Mouse (Mus musculus) liver, embryonic 15.5 days (tissue): ENCODE data around the gene Gm39566. TPM values are rescaled to one million over a fixed set of nuclear protein-coding genes. Genes with fewer than 3 reads are reported as not detected.

Experiments
- ATAC-seq: fragments of 200-750 bp; cut with Nextera tagmentation; 2 replicates; pipeline ENCODE4 v1.8.0; 2017; ENCODE audit warnings: moderate number of reproducible peaks, mild to moderate bottlenecking, moderate library complexity; ENCODE audit not compliant: insufficient read depth
- H3K27ac ChIP-seq: fragments of 300-500 bp; sonication (generic); replicated peaks from 2 replicates; pipeline ENCODE4 v1.5.1; 2015; ENCODE audit warnings: mild to moderate bottlenecking, inconsistent platforms
- H3K27me3 ChIP-seq: fragments of 300-500 bp; sonication (generic); 2 replicates; pipeline ENCODE4 v1.6.1; 2015; ENCODE audit warnings: mild to moderate bottlenecking, inconsistent platforms
- H3K36me3 ChIP-seq: fragments of 300-500 bp; sonication (generic); replicated peaks from 2 replicates; pipeline ENCODE4 v1.6.1; 2015; ENCODE audit warnings: moderate library complexity, mild to moderate bottlenecking, inconsistent platforms
- H3K4me1 ChIP-seq: fragments of 300-500 bp; sonication (generic); replicated peaks from 2 replicates; pipeline ENCODE4 v1.6.1; 2015; ENCODE audit warnings: inconsistent platforms
- H3K4me2 ChIP-seq: fragments of 300-500 bp; sonication (generic); 2 replicates; pipeline ENCODE4 v1.6.1; 2015; ENCODE audit warnings: moderate library complexity, mild to moderate bottlenecking, inconsistent platforms
- H3K4me3 ChIP-seq: fragments of 300-500 bp; sonication (generic); replicated peaks from 2 replicates; pipeline ENCODE4 v1.5.1; 2015; ENCODE audit warnings: mild to moderate bottlenecking, inconsistent platforms
- H3K9ac ChIP-seq: fragments of 300-500 bp; sonication (generic); 2 replicates; pipeline ENCODE4 v1.6.1; 2015; ENCODE audit warnings: moderate library complexity, mild to moderate bottlenecking, inconsistent platforms
- H3K9me3 ChIP-seq: fragments of 300-500 bp; sonication (generic); replicated peaks from 2 replicates; pipeline ENCODE4 v1.6.1; 2016; ENCODE audit warnings: inconsistent platforms
- WGBS: fragments of 180-500 bp; shearing (Covaris S2); methylation state at CpG from one replicate; pipeline ENCODE4 v1.1.7; 2015; ENCODE audit warnings: mixed read lengths; ENCODE audit not compliant: insufficient replicate concordance; 5-methylcytosine and 5-hydroxymethylcytosine counted together
- polyA plus RNA-seq: library from polyadenylated mRNA; unstranded; fragments of >200 nt; fragmentation: Nextera tagmentation; extraction: Ambion mirVana; gene quantifications from 2 replicates; pipeline ENCODE4 v1.2.1, GENCODE M21; 2015

Gene Gm39566
- polyA plus RNA-seq, 1 experiment from 2014 or later: not detected

GRCm38 (mm10) chr11:69848021-69848420, 32.9 kb upstream of the Gm39566 start:
- Histone ChIP-seq H3K27ac (peak overlapping the region; percentile 97), H3K4me1 (peaks cover 88% of the 10 kb centered on the region), H3K36me3 (peaks cover 55% of the 10 kb centered on the region), H3K27me3 (no peaks in the 10 kb centered on the region), H3K9me3 (no peaks in the 10 kb centered on the region), H3K9ac (peak overlapping the region; percentile 86; the same call in 1 of the 2 replicates), H3K4me2 (peak overlapping the region; percentile 94), H3K4me3 (peak overlapping the region; percentile 79)
- ATAC-seq: no peak
- WGBS: 93% methylated on average over 6 of the region's 6 CpGs

GRCm38 (mm10) chr11:69846738-69847688, 31.9 kb upstream of the Gm39566 start:
- peak overlapping the region; percentile 97 for H3K27ac ChIP-seq
- H3K4me1 ChIP-seq: peaks cover 83% of the 10 kb centered on the region
- H3K27me3 ChIP-seq: no peaks in the 10 kb centered on the region
- ATAC-seq: peak; percentile 60
- H3K4me3 ChIP-seq: peak overlapping the region; percentile 79
- peak overlapping the region; percentile 86 for H3K9ac ChIP-seq
- H3K9me3 ChIP-seq: no peaks in the 10 kb centered on the region
- H3K36me3 ChIP-seq: peaks cover 45% of the 10 kb centered on the region
- 11% methylated on average over 37 of the region's 37 CpGs for WGBS
- peak overlapping the region; percentile 94 for H3K4me2 ChIP-seq

- Histone ChIP-seq H3K9me3 (no peaks in the 10 kb centered on the region), H3K27me3 (no peaks in the 10 kb centered on the region), H3K4me3 (peak within 1 kb of the TSS; percentile 79), H3K27ac (peak within 1 kb of the TSS; percentile 97), H3K4me2 (peak within 1 kb of the TSS; percentile 94), H3K9ac (peak within 1 kb of the TSS; percentile 86), H3K36me3 (peaks cover 37% of the 10 kb centered on the region), H3K4me1 (peaks cover 76% of the 10 kb centered on the region)
- under 1% methylated on average over 38 of the region's 38 CpGs for WGBS
- peak; percentile 85 for ATAC-seq
These were observed 31.1 kb upstream of the Gm39566 start, which contains the start of gene Plscr3 for GRCm38 (mm10) chr11:69846198-69846680. Gene Plscr3 (plus strand): TSS chr11:69846376.

GRCm38 (mm10) chr11:69838714-69839104, 23.6 kb upstream of the Gm39566 start:
- Histone ChIP-seq H3K9ac (peak overlapping the region; percentile 81), H3K27me3 (peaks cover 42% of the 10 kb centered on the region), H3K27ac (peak overlapping the region; percentile 92), H3K9me3 (no peaks in the 10 kb centered on the region), H3K4me2 (peak overlapping the region; percentile 95), H3K4me3 (peak overlapping the region; percentile 78), H3K36me3 (0 out of 2 replicates have a peak, but pooled peaks cover 4% of the 10 kb centered on the region), H3K4me1 (peaks cover 70% of the 10 kb centered on the region)
- WGBS: 2% methylated on average over 7 of the region's 7 CpGs
- peak; percentile 8 for ATAC-seq

GRCm38 (mm10) chr11:69837952-69838713, 23.0 kb upstream of the Gm39566 start, which contains the start of gene Tmem256:
Gene Tmem256 (plus strand): TSS chr11:69838514.
- H3K9me3 ChIP-seq: no peaks in the 10 kb centered on the region
- peak within 1 kb of the TSS; percentile 78 for H3K4me3 ChIP-seq
- H3K9ac ChIP-seq: peak within 1 kb of the TSS; percentile 81
- H3K27me3 ChIP-seq: peaks cover 48% of the 10 kb centered on the region
- peaks cover 72% of the 10 kb centered on the region for H3K4me1 ChIP-seq
- H3K36me3 ChIP-seq: 0 out of 2 replicates have a peak, but pooled peaks cover 4% of the 10 kb centered on the region
- peak; percentile 89 for ATAC-seq
- H3K27ac ChIP-seq: peak within 1 kb of the TSS; percentile 92
- H3K4me2 ChIP-seq: peak within 1 kb of the TSS; percentile 95
- WGBS: under 1% methylated on average over 34 of the region's 34 CpGs

GRCm38 (mm10) chr11:69837604-69837951, 22.5 kb upstream of the Gm39566 start, which contains the start of gene Nlgn2:
Gene Nlgn2 (minus strand): TSS chr11:69837784.
- Histone ChIP-seq H3K9ac (peak within 1 kb of the TSS; percentile 81), H3K36me3 (0 out of 2 replicates have a peak, but pooled peaks cover 4% of the 10 kb centered on the region), H3K4me2 (peak within 1 kb of the TSS; percentile 95), H3K4me3 (peak within 1 kb of the TSS; percentile 78), H3K27ac (peak within 1 kb of the TSS; percentile 92), H3K9me3 (no peaks in the 10 kb centered on the region), H3K4me1 (peaks cover 67% of the 10 kb centered on the region), H3K27me3 (peaks cover 53% of the 10 kb centered on the region)
- peak; percentile 26 for ATAC-seq
- 0% methylated on average over 32 of the region's 32 CpGs for WGBS

- Histone ChIP-seq H3K9me3 (no peaks in the 10 kb centered on the region), H3K36me3 (0 out of 2 replicates have a peak, but pooled peaks cover 4% of the 10 kb centered on the region), H3K27me3 (peaks cover 60% of the 10 kb centered on the region), H3K4me1 (peaks cover 66% of the 10 kb centered on the region), H3K9ac (peak overlapping the region; percentile 57), H3K4me2 (peak overlapping the region; percentile 95), H3K4me3 (peak overlapping the region; percentile 78), H3K27ac (0 out of 2 replicates have a peak overlapping the region, but pooled peaks have one; percentile 92)
- no peak for ATAC-seq
- WGBS: 2% methylated on average over 51 of the region's 52 CpGs
These were observed 21.8 kb upstream of the Gm39566 start for GRCm38 (mm10) chr11:69836703-69837576.

- Histone ChIP-seq H3K27me3 (peaks cover 65% of the 10 kb centered on the region), H3K9ac (no peak overlapping the region), H3K4me2 (no peak overlapping the region), H3K27ac (no peak overlapping the region), H3K9me3 (no peaks in the 10 kb centered on the region), H3K36me3 (0 out of 2 replicates have a peak, but pooled peaks cover 4% of the 10 kb centered on the region), H3K4me3 (no peak overlapping the region), H3K4me1 (peaks cover 66% of the 10 kb centered on the region)
- ATAC-seq: no peak
- 26% methylated on average over 4 of the region's 4 CpGs for WGBS
These were observed 20.9 kb upstream of the Gm39566 start for GRCm38 (mm10) chr11:69835966-69836335.

- WGBS: 27% methylated on average over 9 of the region's 9 CpGs
- Histone ChIP-seq H3K36me3 (0 out of 2 replicates have a peak, but pooled peaks cover 4% of the 10 kb centered on the region), H3K27ac (no peak overlapping the region), H3K27me3 (peaks cover 70% of the 10 kb centered on the region), H3K9me3 (no peaks in the 10 kb centered on the region), H3K9ac (no peak overlapping the region), H3K4me1 (peaks cover 66% of the 10 kb centered on the region), H3K4me3 (no peak overlapping the region), H3K4me2 (0 out of 2 replicates have a peak overlapping the region, but pooled peaks have one; percentile 10)
- no peak for ATAC-seq
These were observed 20.3 kb upstream of the Gm39566 start for GRCm38 (mm10) chr11:69835326-69835965.
